Mouse (Mus musculus) kidney, postnatal 0 days (tissue): ENCODE results near the gene Lsm2. TPM values are rescaled to one million over a fixed set of nuclear protein-coding genes. Genes with fewer than 3 reads are reported as not detected.
"Not testable (repeated sequence)": the region's sequence is repeated elsewhere in the genome, so short reads cannot be mapped to it uniquely, and the experiment has no call there.

Source experiments
- ATAC-seq: fragments of 200-750 bp; cut with Nextera tagmentation; replicated peaks from 2 replicates; pipeline ENCODE4 v1.8.0; 2017; ENCODE audit warnings: low read depth, moderate number of reproducible peaks, moderate TSS enrichment, moderate library complexity; ENCODE audit not compliant: low FRiP score
- DNase-seq: peaks from one replicate; pipeline ENCODE4 v3.0.0-alpha.2; 2016; ENCODE audit warnings: low spot score
- H3K27ac ChIP-seq: fragments of 300-500 bp; sonication (generic); 2 replicates; pipeline ENCODE4 v1.5.1; 2014; ENCODE audit warnings: mild to moderate bottlenecking
- H3K27me3 ChIP-seq: fragments of 300-500 bp; sonication (generic); 2 replicates; pipeline ENCODE4 v1.6.1; 2014; ENCODE audit warnings: low read length, mixed read lengths; ENCODE audit not compliant: insufficient read depth
- H3K36me3 ChIP-seq: fragments of 300-500 bp; sonication (generic); 2 replicates; pipeline ENCODE4 v1.6.1; 2014; ENCODE audit warnings: low read length, mixed read lengths; ENCODE audit not compliant: insufficient read depth
- H3K4me1 ChIP-seq: fragments of 300-500 bp; sonication (generic); replicated peaks from 2 replicates; pipeline ENCODE4 v1.6.1; 2014; ENCODE audit warnings: antibody characterized with exemption, low read length, mixed read lengths; ENCODE audit not compliant: insufficient read depth
- H3K4me2 ChIP-seq: fragments of 300-500 bp; sonication (generic); 2 replicates; pipeline ENCODE4 v1.6.1; 2014; ENCODE audit warnings: mild to moderate bottlenecking, low read length, moderate library complexity, mixed read lengths
- H3K4me3 ChIP-seq: fragments of 300-500 bp; sonication (generic); replicated peaks from 2 replicates; pipeline ENCODE4 v1.5.1; 2014; ENCODE audit warnings: low read depth, low read length
- H3K9ac ChIP-seq: fragments of 300-500 bp; sonication (generic); 2 replicates; pipeline ENCODE4 v1.6.1; 2014; ENCODE audit warnings: low read depth, low read length
- H3K9me3 ChIP-seq: fragments of 300-500 bp; sonication (generic); replicated peaks from 2 replicates; pipeline ENCODE4 v1.6.1; 2016; ENCODE audit warnings: low read length, inconsistent platforms, mixed read lengths
- CTCF ChIP-seq: IDR thresholded peaks from 2 replicates; pipeline ENCODE4 v1.5.1; 2016; ENCODE audit warnings: antibody characterized with exemption, low read depth, mild to moderate bottlenecking, moderate library complexity
- WGBS: fragments of 180-500 bp; shearing (Covaris S2); extraction: QIAGEN DNeasy Blood & Tissue Kit; methylation state at CpG from one replicate; pipeline ENCODE4 v1.1.7; 2014; 5-methylcytosine and 5-hydroxymethylcytosine counted together
- polyA plus RNA-seq: library from polyadenylated mRNA; unstranded; fragments of >200 nt; fragmentation: Nextera tagmentation; extraction: Ambion mirVana; gene quantifications from 2 replicates; pipeline ENCODE4 v1.2.1, GENCODE M21; 2015

Lsm2 gene
- polyA plus RNA-seq, 1 experiment from 2014 or later = 133 TPM

- no peak overlapping the region for H3K9ac ChIP-seq
- DNase-seq (no peak), ATAC-seq (no peak)
- 71% methylated on average over 8 of the region's 8 CpGs for WGBS
- no peaks in the 10 kb centered on the region for H3K4me1 ChIP-seq
- H3K27me3 ChIP-seq = no peaks in the 10 kb centered on the region
- H3K27ac ChIP-seq = no peak overlapping the region
- TF ChIP-seq CTCF = no peak
- no peaks in the 10 kb centered on the region for H3K36me3 ChIP-seq
- no peaks in the 10 kb centered on the region for H3K9me3 ChIP-seq
- H3K4me2 ChIP-seq = no peak overlapping the region
- no peak overlapping the region for H3K4me3 ChIP-seq
These were observed 50.7 kb downstream of the Lsm2 start for GRCm38 (mm10) chr17:35032323-35032870.

- H3K27me3 ChIP-seq, H3K4me2 ChIP-seq, ATAC-seq, H3K9me3 ChIP-seq, H3K9ac ChIP-seq, H3K27ac ChIP-seq, H3K4me3 ChIP-seq, DNase-seq, H3K36me3 ChIP-seq, H3K4me1 ChIP-seq: not testable (repeated sequence)
- 56% methylated on average over 1 of the region's 1 CpGs for WGBS
These were observed 52.0 kb downstream of the Lsm2 start for GRCm38 (mm10) chr17:35033703-35034102.

- no peaks in the 10 kb centered on the region for H3K36me3 ChIP-seq
- no peaks in the 10 kb centered on the region for H3K4me1 ChIP-seq
- H3K27me3 ChIP-seq = no peaks in the 10 kb centered on the region
- no peak overlapping the region for H3K27ac ChIP-seq
- DNase-seq (no peak), ATAC-seq (no peak)
- no peak overlapping the region for H3K4me2 ChIP-seq
- TF ChIP-seq CTCF = no peak
- H3K4me3 ChIP-seq = no peak overlapping the region
- no peak overlapping the region for H3K9ac ChIP-seq
- no peaks in the 10 kb centered on the region for H3K9me3 ChIP-seq
- WGBS = 60% methylated on average over 6 of the region's 6 CpGs
These were observed 53.2 kb downstream of the Lsm2 start for GRCm38 (mm10) chr17:35034896-35035295.

Other genes starting within 250 kb of the Lsm2 start
- gene C4b, start 238.0 kb upstream of the Lsm2 start, polyA plus RNA-seq = 0.22 and 0.41 TPM in 2 replicates
- gene Cyp21a1, start 177.3 kb upstream of the Lsm2 start, polyA plus RNA-seq = 0.13 and 0.20 TPM in 2 replicates
- gene Stk19, start 144.9 kb upstream of the Lsm2 start, polyA plus RNA-seq = 30.3 and 30.8 TPM in 2 replicates
- gene Dxo, start 144.8 kb upstream of the Lsm2 start, polyA plus RNA-seq = 48.2 and 49.7 TPM in 2 replicates
- 36.8 and 37.3 TPM in 2 replicates for gene Skiv2l, start 131.7 kb upstream of the Lsm2 start, polyA plus RNA-seq
- gene Nelfe, start 131.5 kb upstream of the Lsm2 start, polyA plus RNA-seq = 73.5 and 79.5 TPM in 2 replicates
- 21.1 and 25.6 TPM in 2 replicates for gene Cfb, start 119.3 kb upstream of the Lsm2 start, polyA plus RNA-seq
- gene Zbtb12, start 102.4 kb upstream of the Lsm2 start, polyA plus RNA-seq = 2.3 and 3.4 TPM in 2 replicates
- not detected in 2 replicates for gene Gm20547, start 99.8 kb upstream of the Lsm2 start, polyA plus RNA-seq
- 7.0 and 7.4 TPM in 2 replicates for gene C2, start 83.6 kb upstream of the Lsm2 start, polyA plus RNA-seq
- gene Ehmt2, start 83.4 kb upstream of the Lsm2 start, polyA plus RNA-seq = 44.1 and 49.1 TPM in 2 replicates
- 24.2 and 27.3 TPM in 2 replicates for gene Slc44a4, start 67.4 kb upstream of the Lsm2 start, polyA plus RNA-seq
- gene Neu1, start 50.6 kb upstream of the Lsm2 start, polyA plus RNA-seq = 92.0 and 101 TPM in 2 replicates
- 2.2 and 2.6 TPM in 2 replicates for gene Hspa1b, start 22.6 kb upstream of the Lsm2 start, polyA plus RNA-seq
- gene Gm20481, start 11.9 kb upstream of the Lsm2 start, polyA plus RNA-seq = not detected in 2 replicates
- 22.4 and 23.5 TPM in 2 replicates for gene Hspa1a, start 9.7 kb upstream of the Lsm2 start, polyA plus RNA-seq
- 0.54 and 0.72 TPM in 2 replicates for gene Hspa1l, start 9.2 kb upstream of the Lsm2 start, polyA plus RNA-seq
- 61.3 and 63.3 TPM in 2 replicates for gene Vars, start 19.1 kb downstream of the Lsm2 start, polyA plus RNA-seq
- 0.16 and 0.20 TPM in 2 replicates for gene Vwa7, start 34.7 kb downstream of the Lsm2 start, polyA plus RNA-seq
- gene Sapcd1, start 46.2 kb downstream of the Lsm2 start, polyA plus RNA-seq = 2.3 and 3.7 TPM in 2 replicates
- 2.7 and 3.0 TPM in 2 replicates for gene Msh5, start 64.9 kb downstream of the Lsm2 start, polyA plus RNA-seq
- 266 and 282 TPM in 2 replicates for gene Clic1, start 68.1 kb downstream of the Lsm2 start, polyA plus RNA-seq
- 227 and 244 TPM in 2 replicates for gene Ddah2, start 77.2 kb downstream of the Lsm2 start, polyA plus RNA-seq
- not detected in 2 replicates for gene Ly6g6c, start 83.5 kb downstream of the Lsm2 start, polyA plus RNA-seq
- gene Mpig6b, start 84.3 kb downstream of the Lsm2 start, polyA plus RNA-seq = 0.36 and 0.45 TPM in 2 replicates
- 1.3 and 1.6 TPM in 2 replicates for gene Ly6g6e, start 95.0 kb downstream of the Lsm2 start, polyA plus RNA-seq
- gene Ly6g6d, start 96.2 kb downstream of the Lsm2 start, polyA plus RNA-seq = 7.6 and 7.8 TPM in 2 replicates
- not detected in 2 replicates for gene Ly6g6f, start 103.7 kb downstream of the Lsm2 start, polyA plus RNA-seq
- gene Abhd16a, start 107.4 kb downstream of the Lsm2 start, polyA plus RNA-seq = 109 and 113 TPM in 2 replicates
- not detected in 2 replicates for gene Ly6g5c, start 126.4 kb downstream of the Lsm2 start, polyA plus RNA-seq
- 0.69 and 1.1 TPM in 2 replicates for gene Ly6g5b, start 133.6 kb downstream of the Lsm2 start, polyA plus RNA-seq
- gene Gpank1, start 139.6 kb downstream of the Lsm2 start, polyA plus RNA-seq = 14.6 and 15.2 TPM in 2 replicates
- 300 and 312 TPM in 2 replicates for gene Csnk2b, start 140.2 kb downstream of the Lsm2 start, polyA plus RNA-seq
- gene D17H6S53E, start 144.5 kb downstream of the Lsm2 start, polyA plus RNA-seq = 10.5 and 11.9 TPM in 2 replicates
- gene Apom, start 150.2 kb downstream of the Lsm2 start, polyA plus RNA-seq = 59.6 and 64.2 TPM in 2 replicates
- gene Bag6, start 153.3 kb downstream of the Lsm2 start, polyA plus RNA-seq = 46.0 and 50.2 TPM in 2 replicates
- 79.2 and 94.5 TPM in 2 replicates for gene Prrc2a, start 183.0 kb downstream of the Lsm2 start, polyA plus RNA-seq
- 13.1 and 14.8 TPM in 2 replicates for gene Aif1, start 194.2 kb downstream of the Lsm2 start, polyA plus RNA-seq
- gene Lst1, start 206.6 kb downstream of the Lsm2 start, polyA plus RNA-seq = 11.4 and 15.0 TPM in 2 replicates
- 0.98 and 1.0 TPM in 2 replicates for gene Ltb, start 212.6 kb downstream of the Lsm2 start, polyA plus RNA-seq
- 0.19 and 0.25 TPM in 2 replicates for gene Tnf, start 220.1 kb downstream of the Lsm2 start, polyA plus RNA-seq
- 0.15 TPM in 1 of 2 replicates, not detected in the other for gene Lta, start 223.5 kb downstream of the Lsm2 start, polyA plus RNA-seq
- gene Gm16181, start 239.0 kb downstream of the Lsm2 start, polyA plus RNA-seq = 0.25 and 0.29 TPM in 2 replicates